Mouse (Mus musculus) kidney, embryonic 15.5 days (tissue): ENCODE results near the gene Arpc3. TPM values are rescaled to one million over a fixed set of nuclear protein-coding genes. Genes with fewer than 3 reads are reported as not detected.

Source experiments
- ATAC-seq: fragments of 200-750 bp; cut with Nextera tagmentation; replicated peaks from 2 replicates; pipeline ENCODE4 v1.8.0; 2017; ENCODE audit warnings: moderate TSS enrichment; ENCODE audit not compliant: low FRiP score
- H3K27ac ChIP-seq: fragments of 300-500 bp; sonication (generic); 2 replicates; pipeline ENCODE4 v1.5.1; 2015; ENCODE audit warnings: mild to moderate bottlenecking, inconsistent platforms
- H3K27me3 ChIP-seq: fragments of 300-500 bp; sonication (generic); 2 replicates; pipeline ENCODE4 v1.6.1; 2015; ENCODE audit warnings: inconsistent platforms
- H3K36me3 ChIP-seq: fragments of 300-500 bp; sonication (generic); 2 replicates; pipeline ENCODE4 v1.6.1; 2015; ENCODE audit warnings: inconsistent platforms
- H3K4me1 ChIP-seq: fragments of 300-500 bp; sonication (generic); 2 replicates; pipeline ENCODE4 v1.6.1; 2015; ENCODE audit warnings: inconsistent platforms
- H3K4me2 ChIP-seq: fragments of 300-500 bp; sonication (generic); 2 replicates; pipeline ENCODE4 v1.6.1; 2015; ENCODE audit warnings: moderate library complexity, mild to moderate bottlenecking, inconsistent platforms
- H3K4me3 ChIP-seq: fragments of 300-500 bp; sonication (generic); replicated peaks from 2 replicates; pipeline ENCODE4 v1.5.1; 2015; ENCODE audit warnings: mild to moderate bottlenecking, inconsistent platforms
- H3K9ac ChIP-seq: fragments of 300-500 bp; sonication (generic); 2 replicates; pipeline ENCODE4 v1.6.1; 2015; ENCODE audit warnings: mild to moderate bottlenecking, inconsistent platforms
- H3K9me3 ChIP-seq: fragments of 300-500 bp; sonication (generic); replicated peaks from 2 replicates; pipeline ENCODE4 v1.6.1; 2016; ENCODE audit warnings: inconsistent platforms
- WGBS: fragments of 180-500 bp; shearing (Covaris S2); methylation state at CpG from one replicate; pipeline ENCODE4 v1.1.7; 2015; ENCODE audit warnings: mixed read lengths; 5-methylcytosine and 5-hydroxymethylcytosine counted together
- polyA plus RNA-seq: library from polyadenylated mRNA; unstranded; fragments of >200 nt; fragmentation: Nextera tagmentation; extraction: Ambion mirVana; gene quantifications from 2 replicates; pipeline ENCODE4 v1.2.1, GENCODE M21; 2015

The Arpc3 gene
- 131 and 169 TPM in 2 replicates for polyA plus RNA-seq

GRCm38 (mm10) chr5:122391786-122392180, at the start of gene Arpc3:
TSS of gene Arpc3 (plus strand) at chr5:122391878.
- Histone ChIP-seq H3K4me2 (peak within 1 kb of the TSS; percentile 74), H3K4me1 (peaks cover 17% of the 10 kb centered on the region), H3K27ac (peak within 1 kb of the TSS; percentile 82), H3K9me3 (no peaks in the 10 kb centered on the region), H3K36me3 (peaks cover 12% of the 10 kb centered on the region), H3K9ac (peak within 1 kb of the TSS; percentile 88), H3K27me3 (no peaks in the 10 kb centered on the region), H3K4me3 (peak within 1 kb of the TSS; percentile 93)
- under 1% methylated on average over 39 of the region's 39 CpGs for WGBS
- peak; percentile 88 for ATAC-seq

GRCm38 (mm10) chr5:122342874-122343273, 48.8 kb upstream of the Arpc3 start:
- Histone ChIP-seq H3K27me3 (no peaks in the 10 kb centered on the region), H3K4me1 (no peaks in the 10 kb centered on the region), H3K4me3 (no peak overlapping the region), H3K36me3 (no peaks in the 10 kb centered on the region), H3K9ac (no peak overlapping the region), H3K9me3 (no peaks in the 10 kb centered on the region), H3K27ac (no peak overlapping the region), H3K4me2 (no peak overlapping the region)
- ATAC-seq = no peak
- WGBS = 84% methylated on average over 1 of the region's 1 CpGs

- no peak overlapping the region for H3K9ac ChIP-seq
- 56% methylated on average over 7 of the region's 7 CpGs for WGBS
- H3K4me1 ChIP-seq = no peaks in the 10 kb centered on the region
- no peaks in the 10 kb centered on the region for H3K27me3 ChIP-seq
- no peaks in the 10 kb centered on the region for H3K9me3 ChIP-seq
- H3K4me3 ChIP-seq = no peak overlapping the region
- ATAC-seq = no peak
- no peaks in the 10 kb centered on the region for H3K36me3 ChIP-seq
- H3K27ac ChIP-seq = no peak overlapping the region
- no peak overlapping the region for H3K4me2 ChIP-seq
These were observed 47.9 kb upstream of the Arpc3 start for GRCm38 (mm10) chr5:122343768-122344167.

GRCm38 (mm10) chr5:122344260-122344659, 47.4 kb upstream of the Arpc3 start:
- WGBS = 7% methylated on average over 5 of the region's 5 CpGs
- ATAC-seq = no peak
- Histone ChIP-seq H3K27me3 (no peaks in the 10 kb centered on the region), H3K27ac (no peak overlapping the region), H3K9ac (no peak overlapping the region), H3K4me3 (no peak overlapping the region), H3K4me2 (no peak overlapping the region), H3K36me3 (no peaks in the 10 kb centered on the region), H3K9me3 (no peaks in the 10 kb centered on the region), H3K4me1 (no peaks in the 10 kb centered on the region)

- Histone ChIP-seq H3K27me3 (no peaks in the 10 kb centered on the region), H3K4me2 (no peak overlapping the region), H3K27ac (no peak overlapping the region), H3K9ac (no peak overlapping the region), H3K4me3 (no peak overlapping the region), H3K9me3 (no peaks in the 10 kb centered on the region), H3K4me1 (no peaks in the 10 kb centered on the region), H3K36me3 (no peaks in the 10 kb centered on the region)
- 77% methylated on average over 4 of the region's 4 CpGs for WGBS
- ATAC-seq = no peak
These were observed 45.9 kb upstream of the Arpc3 start for GRCm38 (mm10) chr5:122345777-122346176.

- Histone ChIP-seq H3K36me3 (peaks cover 7% of the 10 kb centered on the region; the same call in 1 of the 2 replicates), H3K9ac (peak within 1 kb of the TSS; percentile 77), H3K4me2 (peak within 1 kb of the TSS; percentile 83), H3K27ac (peak within 1 kb of the TSS; percentile 82), H3K27me3 (no peaks in the 10 kb centered on the region), H3K4me3 (peak within 1 kb of the TSS; percentile 74), H3K9me3 (no peaks in the 10 kb centered on the region), H3K4me1 (peaks cover 14% of the 10 kb centered on the region)
- WGBS = under 1% methylated on average over 51 of the region's 51 CpGs
- ATAC-seq = peak; percentile 93
These were observed 37.7 kb upstream of the Arpc3 start, which contains the start of the genes Rad9b and Vps29 for GRCm38 (mm10) chr5:122353807-122354491. TSS of gene Rad9b (minus strand) at chr5:122354233. TSS of gene Vps29 (plus strand) at chr5:122354369.

GRCm38 (mm10) chr5:122354492-122355067, 37.1 kb upstream of the Arpc3 start:
- H3K4me3 ChIP-seq = peak overlapping the region; percentile 74
- H3K4me1 ChIP-seq = peaks cover 14% of the 10 kb centered on the region
- peaks cover 10% of the 10 kb centered on the region; the same call in 1 of the 2 replicates for H3K36me3 ChIP-seq
- H3K9me3 ChIP-seq = no peaks in the 10 kb centered on the region
- peak overlapping the region; percentile 76 for H3K27ac ChIP-seq
- peak overlapping the region; percentile 77 for H3K9ac ChIP-seq
- WGBS = under 1% methylated on average over 50 of the region's 57 CpGs
- peak overlapping the region; percentile 76 for H3K4me2 ChIP-seq
- ATAC-seq = peak; percentile 89
- H3K27me3 ChIP-seq = no peaks in the 10 kb centered on the region

- WGBS = 2% methylated on average over 30 of the region's 46 CpGs
- Histone ChIP-seq H3K36me3 (peaks cover 53% of the 10 kb centered on the region), H3K4me3 (peak within 1 kb of the TSS; percentile 78), H3K4me1 (peaks cover 11% of the 10 kb centered on the region), H3K4me2 (peak within 1 kb of the TSS; percentile 77), H3K27me3 (no peaks in the 10 kb centered on the region), H3K9ac (peak within 1 kb of the TSS; percentile 87), H3K9me3 (no peaks in the 10 kb centered on the region), H3K27ac (peak within 1 kb of the TSS; percentile 98)
- peak; percentile 87 for ATAC-seq
These were observed 20.0 kb upstream of the Arpc3 start, which contains the start of gene Gpn3 for GRCm38 (mm10) chr5:122371591-122372191. TSS of gene Gpn3 (plus strand) at chr5:122371876.

- Histone ChIP-seq H3K9ac (peak within 1 kb of the TSS; percentile 87), H3K4me1 (peaks cover 11% of the 10 kb centered on the region), H3K27ac (peak within 1 kb of the TSS; percentile 98), H3K27me3 (no peaks in the 10 kb centered on the region), H3K4me3 (peak within 1 kb of the TSS; percentile 78), H3K9me3 (no peaks in the 10 kb centered on the region), H3K4me2 (peak within 1 kb of the TSS; percentile 77), H3K36me3 (peaks cover 53% of the 10 kb centered on the region)
- under 1% methylated on average over 53 of the region's 53 CpGs for WGBS
- peak; percentile 94 for ATAC-seq
These were observed 19.4 kb upstream of the Arpc3 start, which contains the start of gene Fam216a for GRCm38 (mm10) chr5:122372192-122372769. TSS of gene Fam216a (minus strand) at chr5:122372364.

GRCm38 (mm10) chr5:122372878-122373277, 18.8 kb upstream of the Arpc3 start:
- Histone ChIP-seq H3K27ac (peak overlapping the region; percentile 98), H3K4me3 (peak overlapping the region; percentile 78), H3K27me3 (no peaks in the 10 kb centered on the region), H3K4me2 (peak overlapping the region; percentile 77), H3K9ac (peak overlapping the region; percentile 87), H3K9me3 (no peaks in the 10 kb centered on the region), H3K4me1 (peaks cover 11% of the 10 kb centered on the region), H3K36me3 (peaks cover 48% of the 10 kb centered on the region)
- 10% methylated on average over 5 of the region's 5 CpGs for WGBS
- no peak for ATAC-seq

GRCm38 (mm10) chr5:122377101-122377833, 14.4 kb upstream of the Arpc3 start:
- Histone ChIP-seq H3K4me3 (no peak overlapping the region), H3K9ac (no peak overlapping the region), H3K9me3 (no peaks in the 10 kb centered on the region), H3K27ac (no peak overlapping the region), H3K36me3 (peaks cover 63% of the 10 kb centered on the region), H3K27me3 (no peaks in the 10 kb centered on the region), H3K4me1 (peaks cover 9% of the 10 kb centered on the region), H3K4me2 (no peak overlapping the region)
- 90% methylated on average over 4 of the region's 4 CpGs for WGBS
- ATAC-seq = no peak
